Mouse (Mus musculus): Measurements from ENCODE around the gene Diablo.
A peak's percentile ranks its signal among the peaks of the same experiment; 100 is the strongest.
"Not testable (repeated sequence)": the region's sequence is repeated elsewhere in the genome, so short reads cannot be mapped to it uniquely, and the experiment has no call there.

The Diablo gene

DNA sequence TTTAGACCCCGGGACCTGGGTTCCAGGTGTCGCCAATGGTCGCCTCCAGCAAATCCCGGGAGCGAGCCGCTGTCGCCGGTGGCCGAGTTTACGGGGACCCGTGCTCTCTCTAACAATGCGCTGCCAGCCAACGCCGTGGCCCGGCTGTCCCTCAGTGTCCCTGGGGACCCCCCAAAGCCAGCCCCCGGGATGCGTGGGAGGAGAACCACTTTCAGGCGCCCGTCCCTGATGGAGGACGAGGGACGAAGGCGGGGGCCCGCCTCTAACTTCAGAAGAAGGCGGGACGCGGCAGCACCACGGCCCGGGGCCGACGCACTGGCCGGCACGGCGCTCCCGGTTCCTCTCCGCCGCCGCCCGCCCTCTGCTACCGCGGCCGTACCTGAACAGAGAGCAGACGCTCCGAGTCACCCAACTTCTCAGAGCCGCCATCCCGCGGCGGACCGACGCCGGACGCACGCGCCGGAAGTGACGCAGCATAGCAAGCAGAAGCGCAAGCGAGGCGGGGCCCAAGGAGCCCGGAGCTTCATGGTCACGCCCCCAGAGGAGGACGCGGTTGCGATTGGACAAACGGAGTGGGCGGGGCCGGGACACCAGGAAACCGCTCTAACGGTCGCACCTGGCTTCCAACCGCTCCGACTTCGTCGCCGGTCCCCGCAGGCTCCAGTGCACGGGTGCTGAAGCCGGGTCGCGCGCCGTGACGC, at the start of gene Diablo:
Diablo (minus strand) TSS at position 485 of the 701 bp plus-strand sequence.
- peak; percentile 94 to 96 for DNase-seq (ENCODE audit: low spot score in 2 of 2)

DNA sequence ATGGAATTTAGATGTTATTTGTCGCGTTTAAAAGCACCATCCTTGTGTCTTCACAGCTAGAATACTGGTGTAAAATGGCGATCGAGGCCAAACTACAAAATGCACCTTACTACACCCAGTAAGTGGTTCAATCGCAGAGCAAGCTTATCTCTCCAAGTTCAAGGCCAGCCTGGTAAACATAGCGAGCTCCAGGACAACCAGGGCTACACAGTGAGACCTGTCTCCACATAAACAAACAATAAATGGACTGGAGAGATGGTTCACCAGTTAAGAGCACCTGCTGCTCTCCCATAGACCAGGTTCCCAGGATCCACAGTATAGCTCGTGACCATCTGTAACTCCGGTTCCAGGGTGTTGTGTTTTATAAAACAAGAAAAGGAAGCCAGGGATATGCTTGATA, 49.4 kb upstream of the Diablo start:
- no peak for DNase-seq (ENCODE audit: low spot score in 2 of 2)

DNA sequence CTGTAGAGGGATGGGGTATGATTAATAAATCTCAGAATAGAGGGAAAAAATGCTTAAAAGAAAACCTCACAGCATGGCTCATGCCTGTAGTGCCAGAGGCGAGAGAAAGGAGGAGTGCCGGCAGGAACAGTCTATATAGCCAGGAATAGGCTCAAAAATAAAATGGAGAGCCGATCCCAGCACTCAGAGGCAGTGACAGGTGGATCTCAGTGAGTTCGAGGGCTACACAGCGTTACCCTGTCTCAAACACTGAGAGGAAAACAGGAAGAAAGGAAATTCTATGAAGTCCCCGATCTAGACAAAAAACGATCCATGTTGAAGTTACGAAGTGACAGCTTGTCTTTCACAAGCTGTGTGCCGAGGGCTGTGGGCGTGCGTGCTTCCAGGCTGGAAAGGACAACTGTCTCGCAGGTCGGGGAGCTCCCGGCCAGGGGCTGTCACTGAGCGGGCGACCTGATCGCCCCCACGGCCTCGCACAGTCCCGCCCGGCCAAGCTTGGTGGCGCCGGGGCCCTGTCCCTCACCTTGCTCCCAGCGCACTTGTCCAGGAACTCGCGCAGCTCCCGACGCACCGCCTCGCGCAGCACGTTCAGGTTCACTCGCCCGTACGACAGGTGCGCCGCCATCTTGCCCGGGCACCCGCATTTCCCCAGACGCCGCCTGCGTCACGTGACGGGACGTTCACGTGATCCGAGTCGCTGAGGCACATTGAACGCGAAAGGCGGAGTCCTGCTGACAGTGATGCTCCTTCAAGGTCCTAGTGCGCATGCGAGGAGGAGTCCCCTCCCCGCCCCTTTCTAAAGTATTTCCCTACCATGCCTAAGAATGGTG, 48.6 kb upstream of the Diablo start, which contains the start of gene Vps33a:
Vps33a (minus strand) TSS at position 682 of the 830 bp plus-strand sequence.
- DNase-seq (ENCODE audit: low spot score in 2 of 2) = peak; percentile 96 to 98

DNA sequence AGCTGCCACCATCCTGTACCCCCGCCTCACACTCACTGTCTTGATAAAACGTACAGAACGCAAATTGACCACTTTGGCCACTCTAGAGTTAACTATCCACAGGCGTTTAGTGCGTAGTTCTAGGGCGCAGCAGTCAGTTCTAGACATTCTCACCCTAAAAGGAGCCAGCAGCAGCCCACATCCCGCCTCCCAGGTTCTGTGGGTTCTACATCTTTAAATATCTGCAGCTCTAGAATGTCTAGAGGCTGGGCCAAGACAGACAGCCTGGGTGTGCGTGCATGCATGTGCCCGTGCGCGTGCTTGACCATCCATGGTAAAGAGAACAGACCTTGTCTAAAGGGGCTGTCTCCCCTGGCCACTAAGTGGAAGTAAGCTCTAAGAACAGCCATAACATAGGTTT, 37.2 kb upstream of the Diablo start:
- no peak for DNase-seq (ENCODE audit: low spot score in 2 of 2)

DNA sequence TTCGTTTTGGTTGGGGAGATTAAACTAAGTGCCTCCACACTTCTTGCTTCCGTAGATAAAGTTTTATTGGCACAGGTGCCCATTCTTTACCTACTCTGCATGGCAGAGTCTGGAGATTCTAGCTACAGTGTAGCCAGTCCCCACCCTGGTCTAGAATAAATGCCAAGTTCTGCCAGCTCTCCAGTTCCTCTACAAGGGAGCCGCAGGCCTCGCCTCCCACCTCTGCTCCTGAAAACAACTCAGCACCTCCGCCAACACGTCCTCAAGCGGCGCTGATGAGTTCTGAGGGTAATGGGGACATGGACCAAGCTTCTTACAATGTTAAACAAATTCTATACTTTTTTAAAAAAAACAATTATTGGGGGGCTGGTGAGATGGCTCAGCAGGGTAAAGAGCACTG, 35.6 kb upstream of the Diablo start:
- no peak for DNase-seq (ENCODE audit: low spot score in 2 of 2)

DNA sequence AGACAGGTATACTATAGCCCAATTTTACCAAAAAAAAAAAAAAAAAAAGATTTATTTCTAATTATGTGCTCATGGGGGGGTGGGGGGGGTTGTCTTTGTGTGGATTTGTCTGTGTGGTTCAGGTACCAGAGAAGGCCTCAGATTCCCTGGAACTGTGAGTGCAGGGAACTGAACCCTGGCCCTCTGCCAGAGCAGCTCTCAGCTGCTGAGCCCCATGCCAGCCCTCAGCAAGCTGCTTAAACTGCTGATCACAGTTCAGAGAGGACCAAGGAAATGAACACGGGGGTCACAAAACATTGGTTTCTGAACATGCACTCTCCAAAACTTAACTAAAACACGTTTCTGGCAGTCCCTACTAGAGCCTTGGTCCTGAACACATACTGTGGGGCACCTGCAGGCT, 32.5 kb upstream of the Diablo start:
- DNase-seq (ENCODE audit: low spot score in 2 of 2) = no peak

DNA sequence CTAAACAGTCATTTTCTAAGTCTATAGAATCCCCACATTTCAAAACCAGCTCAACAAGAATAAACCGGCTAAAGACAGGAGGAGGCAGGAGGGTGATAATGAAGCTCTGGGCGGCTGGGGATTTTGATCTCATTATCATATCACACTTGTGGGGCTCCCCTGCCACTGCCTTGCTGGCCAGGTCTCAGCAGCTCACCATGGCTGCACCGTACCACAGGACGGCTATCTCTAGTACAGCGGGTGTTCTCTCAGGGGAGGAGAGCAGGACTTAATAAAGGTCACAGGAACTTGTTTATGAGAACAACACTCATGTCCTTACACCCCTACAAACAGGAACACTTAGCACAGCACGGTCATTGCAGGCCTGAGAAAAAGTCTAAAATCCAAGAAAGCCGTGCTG, 31.7 kb upstream of the Diablo start:
- no peak for DNase-seq (ENCODE audit: low spot score in 2 of 2)

DNA sequence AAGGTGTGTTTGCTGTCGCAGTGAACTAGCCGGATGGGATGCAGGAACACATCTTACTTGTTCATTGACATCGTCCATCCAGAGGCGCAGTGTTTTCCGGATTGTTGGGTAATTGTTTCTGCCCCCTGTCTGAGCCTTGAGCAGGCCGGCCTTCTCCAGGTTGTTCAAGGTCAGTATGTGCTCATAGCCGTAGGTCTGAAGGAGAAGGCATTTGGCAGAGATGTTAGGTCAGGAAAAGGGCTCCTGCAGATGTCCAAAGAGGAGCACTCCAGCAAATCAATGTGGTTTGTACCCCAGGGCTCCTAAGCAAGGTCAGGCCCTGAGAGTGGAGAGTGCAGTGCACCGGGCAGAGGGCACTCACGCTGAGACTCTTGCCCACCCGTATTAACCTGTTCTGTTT, 9.8 kb upstream of the Diablo start:
- DNase-seq (ENCODE audit: low spot score in 2 of 2) = peak in 1 of 2 experiments; percentile 2

DNA sequence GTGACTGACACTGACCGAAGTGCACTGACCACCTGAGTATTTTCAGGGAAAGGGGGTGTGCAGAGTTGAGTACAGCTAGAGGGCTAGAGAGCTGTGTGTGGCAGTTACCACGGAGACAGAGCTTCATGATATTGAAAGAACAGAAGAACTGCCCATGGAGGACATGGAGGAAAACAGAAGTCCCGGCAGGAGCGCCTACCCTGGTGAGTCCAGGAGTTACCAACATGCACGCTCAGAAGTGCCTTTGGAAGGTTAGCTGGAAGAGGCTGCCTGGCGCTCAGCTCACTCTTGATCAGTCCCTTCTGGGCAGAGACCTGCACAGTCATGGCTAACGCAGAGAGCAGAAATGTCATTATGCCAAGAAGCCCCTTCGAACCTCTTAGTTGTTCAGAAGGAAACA, 6.1 kb upstream of the Diablo start:
- peak in 1 of 2 experiments; percentile 3 for DNase-seq (ENCODE audit: low spot score in 2 of 2)

DNA sequence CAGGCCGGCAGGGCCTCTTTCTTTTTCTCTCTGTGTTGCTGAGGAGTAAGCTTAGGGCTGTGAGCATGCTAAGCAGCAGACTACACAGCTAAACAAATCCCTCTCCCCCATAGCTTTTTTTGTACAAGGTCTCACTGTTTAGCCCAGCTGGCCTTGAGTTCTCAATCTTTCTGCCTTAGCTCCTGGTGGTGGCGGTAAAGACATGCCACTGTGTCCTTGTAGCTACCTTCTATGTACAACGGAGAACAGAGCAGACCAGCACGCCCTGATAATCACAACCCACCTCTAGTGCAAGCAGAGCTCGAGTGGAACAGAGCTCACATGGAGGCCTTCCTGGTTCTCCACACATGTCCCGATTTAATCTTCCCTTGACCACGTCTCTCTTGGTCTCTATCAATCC, 4.7 kb upstream of the Diablo start:
- peak in 1 of 2 experiments; percentile 2 for DNase-seq (ENCODE audit: low spot score in 2 of 2)

DNA sequence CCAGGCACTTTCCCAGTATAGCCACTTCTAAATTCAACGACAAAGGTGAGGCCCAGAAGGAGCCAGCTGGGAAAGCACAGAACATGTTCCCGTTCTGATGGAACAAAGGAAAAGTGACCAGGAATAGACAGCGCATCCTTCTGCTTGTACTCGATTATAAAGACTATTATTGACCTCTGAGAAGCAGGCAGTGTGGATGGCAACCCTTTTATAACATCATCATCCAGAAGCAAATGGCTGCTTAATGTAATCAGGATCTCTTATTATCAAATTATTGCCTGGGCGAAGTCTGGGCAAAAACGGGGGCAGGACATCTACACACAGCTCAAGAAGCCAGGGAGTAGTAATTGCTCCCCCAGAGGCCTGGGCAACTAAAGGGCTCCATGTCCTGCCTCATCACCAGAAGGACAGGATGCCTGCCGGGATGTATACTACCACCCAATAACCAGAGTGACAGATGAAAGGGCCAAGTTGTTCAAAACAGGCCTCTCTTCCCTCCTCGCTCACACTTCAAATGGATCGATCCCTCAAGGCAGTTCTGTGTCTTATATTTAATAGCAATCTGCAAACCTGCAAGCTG, 2.0 kb upstream of the Diablo start:
- peak in 1 of 2 experiments; percentile 2 for DNase-seq (ENCODE audit: low spot score in 2 of 2)

DNA sequence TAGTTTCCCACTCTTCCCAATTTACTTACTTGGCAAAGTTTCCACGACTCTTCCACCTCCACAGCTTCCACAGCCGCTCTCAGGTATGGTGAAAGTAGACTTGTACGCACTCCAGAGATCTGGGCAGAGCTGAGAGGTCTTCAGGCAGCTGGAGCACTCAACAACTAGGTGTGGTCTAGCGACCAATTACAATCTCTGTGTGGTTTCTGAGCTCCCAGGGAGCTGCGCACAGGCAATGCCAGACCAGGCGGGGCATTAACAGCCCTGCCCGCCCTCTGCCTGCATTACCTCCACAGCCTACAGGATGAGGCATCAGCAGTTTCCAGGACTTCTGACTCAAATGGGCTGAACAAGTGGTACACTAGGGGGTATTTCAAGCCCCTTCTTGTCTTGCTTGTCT, 1.3 kb upstream of the Diablo start, which contains the start of gene Gm49027:
Gm49027 (minus strand) TSS at position 208 of the 400 bp plus-strand sequence.
- peak in 1 of 2 experiments; percentile 4 for DNase-seq (ENCODE audit: low spot score in 2 of 2)

DNA sequence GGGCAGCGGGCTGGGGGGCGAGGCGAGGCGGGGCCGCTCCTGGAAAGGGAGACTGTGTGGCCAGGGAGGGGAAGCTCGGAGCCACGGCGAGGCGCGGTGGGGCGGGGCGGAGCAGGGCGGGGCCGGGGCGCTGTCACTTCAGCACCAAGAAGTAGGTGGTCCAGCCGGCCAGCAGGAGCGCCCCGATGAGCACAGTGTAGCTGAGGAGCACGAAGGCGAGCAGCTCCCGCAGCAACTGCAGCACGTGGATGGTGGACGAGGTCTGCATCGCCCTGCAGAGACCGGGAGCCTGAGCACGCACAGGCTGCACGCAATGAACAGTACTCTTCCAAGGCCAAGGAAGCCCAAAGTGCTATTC, 396 bp upstream of the Diablo start:
- no peak for DNase-seq (ENCODE audit: low spot score in 2 of 2)

DNA sequence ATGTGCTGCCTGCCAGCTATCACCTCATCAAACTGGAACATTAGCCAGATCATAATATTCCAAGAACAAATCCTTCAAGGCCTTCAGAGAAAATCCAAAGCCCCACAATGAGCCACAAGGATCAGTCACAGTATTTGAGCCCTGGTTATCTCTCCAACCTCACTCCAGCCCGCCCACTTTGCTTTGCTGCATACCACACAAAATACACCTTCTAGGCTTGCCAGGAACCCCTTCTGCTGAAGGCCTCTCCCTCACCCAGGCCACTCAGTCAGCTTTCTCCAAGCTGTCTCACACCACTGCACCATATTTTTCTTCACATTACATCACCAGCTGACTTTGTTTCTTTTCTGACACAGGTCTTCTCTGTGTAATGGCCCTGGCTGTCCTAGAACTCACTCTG, 1.8 kb downstream of the Diablo start:
- DNase-seq (ENCODE audit: low spot score in 2 of 2) = no peak

DNA sequence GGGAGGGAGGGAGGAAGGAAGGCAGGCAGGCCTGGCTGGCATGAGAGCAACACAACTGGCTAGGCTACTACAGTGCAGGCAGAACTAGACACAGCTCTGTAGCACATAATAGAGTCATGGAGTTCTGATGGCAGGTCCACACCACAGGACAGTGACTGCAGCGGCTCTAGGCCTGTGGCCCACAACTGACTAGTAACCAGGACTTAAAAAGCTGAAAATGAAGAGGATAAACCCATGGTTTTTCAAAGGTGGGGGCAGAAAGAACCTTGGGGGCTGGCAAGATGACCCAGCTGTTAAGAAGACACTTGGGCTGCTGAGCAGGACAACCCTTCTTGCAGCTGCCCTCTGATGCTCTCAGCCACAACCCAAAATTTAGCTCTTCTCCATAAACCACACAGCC, 2.4 kb downstream of the Diablo start:
- DNase-seq (ENCODE audit: low spot score in 2 of 2) = no peak

DNA sequence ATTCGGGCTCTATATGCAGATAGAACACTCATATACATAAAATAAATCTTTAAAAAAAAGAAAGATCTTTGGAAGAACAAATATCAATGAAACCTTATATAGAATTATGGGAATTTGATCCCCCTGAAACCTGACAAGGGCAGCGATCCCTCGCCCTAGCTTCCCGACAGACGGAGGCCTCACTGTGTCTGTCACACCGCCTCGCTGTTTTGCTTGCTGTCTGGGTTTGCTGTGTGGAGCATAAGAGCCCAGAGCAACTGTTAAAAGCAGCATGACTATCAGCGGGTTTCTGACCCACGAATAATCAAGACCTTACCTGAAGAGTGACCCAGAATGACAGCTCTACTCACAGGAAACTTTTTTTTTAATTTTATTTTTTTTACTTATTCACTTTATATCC, 3.3 kb downstream of the Diablo start:
- DNase-seq (ENCODE audit: low spot score in 2 of 2) = no peak

DNA sequence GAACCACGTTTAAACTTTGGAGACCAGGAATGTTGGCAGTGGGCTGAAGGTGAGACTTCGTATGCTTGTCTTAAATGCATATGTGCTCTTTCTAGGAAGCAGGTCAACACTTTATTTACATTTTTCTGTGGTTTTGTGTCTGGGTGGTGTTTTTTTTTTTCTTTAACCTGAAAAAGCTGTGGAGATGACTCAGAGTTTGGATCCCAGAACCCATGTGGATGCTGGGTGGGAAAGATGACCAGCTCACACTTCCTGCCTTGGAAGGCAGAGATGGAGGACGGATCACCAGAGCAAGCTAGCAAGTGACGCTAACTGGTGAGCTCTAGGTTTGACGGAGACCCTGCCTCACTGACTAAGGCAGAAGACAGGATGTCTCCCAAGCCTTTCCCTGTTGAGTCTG, 9.1 kb downstream of the Diablo start:
- no peak for DNase-seq (ENCODE audit: low spot score in 2 of 2)

DNA sequence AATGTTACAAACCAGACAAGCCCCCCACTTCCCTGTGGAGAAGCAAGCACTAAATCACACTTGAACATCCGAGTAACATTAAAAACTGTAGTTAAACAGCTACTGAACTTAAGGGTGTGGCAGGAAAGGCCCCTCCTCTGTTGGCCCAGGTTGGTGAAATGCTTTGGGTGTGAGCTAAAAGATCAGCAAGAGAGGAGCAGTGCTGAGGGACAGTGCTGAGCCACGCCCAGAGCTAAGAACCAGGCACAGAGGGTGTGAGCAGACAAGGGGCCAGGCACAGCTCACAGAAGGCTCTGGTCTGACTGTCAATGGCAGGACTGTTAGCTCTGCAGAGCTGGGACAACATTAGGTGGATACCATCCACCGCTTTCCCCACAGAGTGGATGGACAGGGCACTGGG, 11.9 kb downstream of the Diablo start:
- DNase-seq (ENCODE audit: low spot score in 2 of 2) = no peak

DNA sequence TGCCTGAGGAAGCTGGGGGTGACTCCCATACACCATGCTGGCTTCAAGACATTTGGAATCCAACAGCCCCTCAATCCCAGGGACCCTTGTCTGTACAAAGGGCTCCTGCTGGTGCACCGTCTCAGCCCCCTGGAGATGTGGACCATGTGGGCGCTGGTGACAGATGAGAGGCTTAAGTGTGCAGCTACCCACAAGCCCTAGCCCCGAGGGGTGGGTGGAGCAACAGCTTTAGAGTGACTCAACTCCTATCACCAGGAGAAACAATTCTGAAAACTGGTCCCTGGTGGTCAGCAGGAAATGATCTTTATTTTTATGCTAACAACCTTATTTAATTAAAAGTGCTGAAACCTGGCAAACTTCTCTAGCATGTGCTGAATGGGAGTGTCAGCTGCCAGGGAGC, 12.6 kb downstream of the Diablo start:
- not testable (repeated sequence) for DNase-seq (ENCODE audit: low spot score in 2 of 2)

DNA sequence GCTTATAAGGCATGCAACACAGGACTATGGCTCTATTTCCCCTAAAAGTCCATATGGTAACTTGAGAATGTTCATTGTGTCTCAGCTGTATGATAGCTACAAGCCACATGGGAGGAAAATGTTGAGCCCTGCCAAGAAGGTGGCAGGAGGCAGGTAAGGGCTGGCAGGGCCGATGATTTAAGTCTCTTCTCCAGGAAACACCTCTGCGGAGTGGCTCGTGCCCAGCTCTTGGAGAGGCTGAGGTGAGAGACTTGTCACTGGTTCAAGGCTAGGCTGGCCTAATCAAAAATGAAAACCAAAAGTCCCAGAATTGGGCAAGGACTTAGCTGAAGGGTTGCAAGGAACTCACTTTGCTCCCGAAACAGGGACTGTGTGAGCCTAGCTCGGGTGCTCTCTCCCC, 13.8 kb downstream of the Diablo start, which contains the start of gene B3gnt4:
B3gnt4 (plus strand) TSS at position 301 of the 400 bp plus-strand sequence.
- DNase-seq (ENCODE audit: low spot score in 2 of 2) = no peak

DNA sequence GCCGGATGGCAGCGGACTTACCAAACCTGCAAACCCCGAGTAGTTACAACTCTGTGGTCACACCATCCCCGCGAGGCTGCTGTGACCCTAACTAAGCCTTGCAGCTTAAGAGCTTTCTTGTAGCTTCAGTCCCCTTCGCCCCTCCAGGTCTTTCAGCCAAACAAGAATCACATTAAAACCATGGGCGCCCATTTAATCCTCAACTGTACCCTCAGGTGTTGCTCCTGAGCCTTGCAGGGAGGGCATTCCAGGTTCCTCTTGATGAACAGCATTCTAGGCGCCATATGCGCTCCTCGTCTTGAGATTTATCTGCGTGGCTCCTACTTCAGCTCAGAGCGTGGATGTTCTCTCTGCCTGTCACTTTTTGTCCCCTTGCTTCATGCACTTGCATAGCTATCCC, 15.1 kb downstream of the Diablo start:
- DNase-seq (ENCODE audit: low spot score in 2 of 2) = no peak

DNA sequence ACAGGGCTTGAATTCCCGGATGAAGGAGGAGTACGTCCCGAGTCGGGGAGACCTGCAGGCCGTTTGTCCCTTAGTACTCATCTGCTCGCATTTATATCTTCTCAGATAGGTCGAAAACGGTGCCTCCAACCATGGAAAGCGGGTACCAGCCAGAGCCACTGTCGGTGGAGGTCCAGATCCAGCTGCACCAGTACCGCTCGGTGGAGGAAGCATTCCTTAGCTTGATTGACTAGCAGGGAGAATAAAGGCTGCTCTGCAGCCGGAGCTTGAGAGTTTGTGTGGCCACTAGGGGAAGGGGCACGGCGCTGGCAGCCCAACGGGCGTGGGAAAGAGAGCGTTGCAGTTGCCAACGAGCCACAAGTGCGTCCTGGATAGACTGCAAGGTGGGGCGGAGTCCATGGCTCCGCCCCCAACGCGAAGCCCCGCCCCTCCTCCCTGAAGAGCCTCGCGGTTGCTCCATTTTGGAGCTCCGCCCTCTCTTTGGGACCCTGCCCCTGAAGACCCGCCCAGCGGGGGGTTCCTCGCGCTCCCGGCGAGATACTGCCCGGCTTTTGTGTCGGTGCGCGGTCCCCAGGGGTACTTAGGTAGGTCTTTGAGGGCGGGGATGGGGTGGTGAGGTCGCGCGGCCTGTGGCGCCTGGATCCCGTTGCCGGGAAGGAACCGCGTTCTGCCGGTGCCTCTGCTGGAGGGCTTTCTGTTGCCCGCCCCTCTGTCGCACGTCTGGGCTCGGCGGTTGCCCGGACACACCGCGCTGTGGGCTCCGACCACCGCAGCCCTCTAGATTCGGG, 15.8 kb downstream of the Diablo start:
- DNase-seq (ENCODE audit: low spot score in 2 of 2) = peak; percentile 53 to 66

Data from frontal cortex, postnatal 25 days (tissue).